Mouse (Mus musculus) adrenal gland, adult 2 months (tissue): ENCODE measurements around the gene Itga4. TPM values are rescaled to one million over a fixed set of nuclear protein-coding genes. Genes with fewer than 3 reads are reported as not detected.

ENCODE experiments used
- DNase-seq: peaks from one replicate; pipeline ENCODE4 v3.0.0; 2021
- long read RNA-seq: library from polyadenylated mRNA; stranded (forward); transcript quantifications from one replicate; pipeline ENCODE4 v2.0.0, GENCODE M21; 2021
- polyA plus RNA-seq: library from polyadenylated mRNA; depleted of rRNA; stranded (reverse); fragments of >200 nt; gene quantifications from 2 replicates; pipeline ENCODE4 v1.2.3, GENCODE M21; 2012; rRNA removed
- total RNA-seq, 2 experiments: library from RNA; stranded (reverse); gene quantifications; 2 replicates each; pipeline ENCODE4 v1.2.3; 2021

Gene Itga4
- total RNA-seq (1 to 10 TPM; 1.6 to 1.8 TPM), polyA plus RNA-seq (0.28 and 0.43 TPM in 2 replicates)
- long read RNA-seq, result 0 reads

DNA sequence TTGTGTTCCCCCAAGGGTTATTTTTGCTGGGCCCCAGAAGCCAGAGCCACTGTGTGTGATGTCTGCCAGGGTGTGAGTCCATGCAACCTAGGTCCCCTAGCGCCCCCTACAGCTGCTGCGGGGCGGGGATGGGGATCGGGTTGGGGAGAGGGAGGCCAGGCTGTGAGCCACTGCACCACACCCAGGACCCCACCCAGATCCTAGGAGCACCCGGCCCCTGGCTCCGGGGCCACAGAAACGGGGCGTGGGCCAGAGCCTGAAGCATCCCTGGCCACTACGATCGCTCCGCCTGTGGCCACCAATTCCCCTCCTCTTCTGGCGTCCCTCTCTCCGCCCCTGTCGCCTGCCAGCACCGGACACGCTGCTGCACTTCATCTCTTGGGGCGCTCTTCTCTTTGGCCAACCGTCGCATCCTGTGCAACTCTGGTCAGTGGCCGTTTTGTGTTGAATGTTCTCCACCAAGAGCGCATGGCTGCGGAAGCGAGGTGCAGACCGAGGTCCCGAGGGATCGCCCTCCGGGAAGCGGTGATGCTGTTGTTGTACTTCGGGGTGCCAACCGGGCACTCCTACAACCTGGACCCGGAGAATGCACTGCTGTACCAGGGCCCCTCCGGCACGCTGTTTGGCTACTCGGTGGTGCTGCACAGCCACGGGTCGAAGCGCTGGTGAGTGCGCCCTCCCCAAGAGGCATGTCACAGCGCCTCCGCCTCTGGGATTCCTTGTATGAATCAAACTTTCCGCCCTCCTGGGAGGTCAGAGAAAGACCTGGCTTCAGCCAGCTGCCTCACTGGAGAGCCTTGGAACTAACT lies at the start of gene Itga4:
Itga4 (plus strand) TSS at position 235 of the 809 bp plus-strand sequence.
- DNase-seq, result peak; percentile 36

DNA sequence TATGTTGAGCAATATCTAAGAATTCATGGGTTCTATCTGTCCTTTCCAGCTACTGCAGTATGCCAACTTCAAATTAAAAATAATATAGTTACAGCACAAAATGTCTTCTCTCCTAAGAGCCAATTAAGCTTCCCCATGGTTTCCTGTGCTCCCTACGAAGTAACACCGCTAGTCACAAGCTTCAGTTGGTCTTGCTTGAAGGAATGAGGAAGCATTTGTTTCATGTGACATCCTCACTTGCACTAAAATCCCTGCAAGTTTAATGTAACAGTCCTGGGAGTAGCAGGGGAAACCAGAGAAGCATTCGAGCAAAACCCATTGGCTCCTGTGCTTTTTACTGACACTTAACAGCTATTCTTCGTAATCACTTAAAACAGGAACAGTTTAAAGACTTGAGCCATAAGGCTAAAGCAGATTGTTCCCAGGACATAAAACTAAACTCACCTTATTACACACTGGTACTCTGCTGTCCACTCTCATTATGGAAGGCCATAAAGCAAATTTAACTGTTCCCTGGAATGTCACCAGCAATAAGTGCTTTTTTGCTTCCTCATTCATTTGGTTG lies 49.0 kb upstream of the Itga4 start:
- no peak for DNase-seq

DNA sequence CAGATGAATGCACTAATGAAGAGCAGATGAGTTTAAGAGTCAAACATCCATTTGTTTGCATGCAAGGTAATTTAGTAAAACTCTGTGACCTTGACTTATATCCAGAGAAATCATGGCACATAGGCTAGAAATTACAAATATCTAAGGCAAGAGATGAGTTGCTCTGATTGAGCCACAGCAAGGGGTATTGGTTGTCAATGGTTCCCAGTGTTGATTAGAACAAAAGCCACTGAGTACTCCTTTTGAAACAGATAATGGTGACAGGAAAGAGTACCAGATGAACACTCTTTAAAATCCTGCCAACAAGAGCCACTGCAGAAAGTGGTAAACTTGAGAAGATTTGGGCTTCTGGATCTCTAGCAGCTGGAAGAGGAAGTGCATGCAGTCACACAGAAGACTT lies 40.2 kb upstream of the Itga4 start:
- DNase-seq, result no peak

DNA sequence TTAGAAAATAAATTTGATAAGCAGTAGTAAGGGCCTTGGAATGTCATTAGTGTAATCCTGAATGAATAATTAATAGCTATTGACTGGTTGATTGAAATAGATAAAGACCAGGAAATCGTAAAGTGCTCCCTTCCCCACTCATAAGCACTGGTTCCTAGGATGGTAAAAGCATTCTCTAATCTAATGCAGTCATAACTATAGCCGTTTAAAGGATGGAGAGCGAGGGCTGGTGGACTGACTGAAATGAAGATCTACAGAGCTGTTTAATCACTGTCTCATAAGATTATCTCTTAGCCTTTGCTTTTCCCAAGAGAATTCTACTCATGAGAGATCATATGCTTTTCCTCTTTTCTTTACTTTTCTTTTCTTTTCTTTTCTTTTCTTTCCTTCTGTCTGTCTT lies 39.7 kb upstream of the Itga4 start:
- DNase-seq, result no peak

DNA sequence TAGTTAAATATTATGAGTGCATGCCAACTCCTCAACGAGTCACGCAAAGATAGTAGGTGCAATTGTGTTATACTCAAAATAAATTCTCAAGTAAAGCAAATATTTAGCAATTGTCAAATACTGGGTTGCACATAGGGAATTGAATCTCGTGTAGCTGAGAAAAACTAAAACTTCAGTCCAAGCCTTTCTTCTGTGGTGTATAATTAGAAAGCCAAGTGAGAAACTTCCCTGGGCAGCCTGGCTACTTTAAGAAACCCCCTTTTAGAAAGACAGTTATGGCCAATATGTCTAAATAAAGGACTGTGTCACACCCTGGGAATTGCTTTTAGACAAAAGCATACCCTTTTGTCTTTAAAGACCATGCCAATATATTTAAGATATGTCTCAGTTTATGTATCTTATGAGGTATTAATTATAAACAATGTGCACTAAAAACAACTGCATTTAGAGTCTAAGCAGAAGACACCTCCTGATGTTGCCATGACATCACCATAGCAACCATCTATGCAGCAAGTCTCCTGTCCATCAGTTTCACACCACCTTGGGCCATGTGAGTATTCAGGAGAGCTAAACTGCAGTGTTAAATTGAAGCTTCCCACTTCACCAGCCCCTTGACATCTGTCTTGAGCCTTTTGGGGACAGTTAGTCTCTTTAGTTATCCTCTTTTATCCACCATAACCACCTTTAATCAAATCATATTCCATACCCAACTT lies 30.4 kb upstream of the Itga4 start:
- DNase-seq, result no peak

DNA sequence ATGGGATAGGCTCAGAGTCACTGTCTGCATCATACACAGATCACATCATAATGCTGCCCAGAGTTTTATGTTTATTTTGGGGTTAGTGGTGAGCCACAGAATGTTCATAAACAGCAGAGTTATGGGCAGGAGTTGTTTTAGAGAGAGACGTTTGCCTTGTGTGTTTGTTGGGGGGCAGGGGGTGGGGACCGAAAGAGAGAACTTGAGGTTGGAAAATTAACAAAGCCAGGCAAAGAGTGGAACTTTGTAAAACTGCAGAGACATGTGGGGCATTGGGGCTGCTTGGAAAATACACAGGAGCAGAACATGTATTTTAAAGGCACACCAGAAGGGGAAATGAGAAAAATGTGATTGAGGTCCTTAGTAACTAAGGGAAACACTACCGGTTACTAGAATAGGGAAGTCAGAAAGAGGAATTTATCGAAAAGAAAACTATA lies 27.4 kb upstream of the Itga4 start:
- no peak for DNase-seq

DNA sequence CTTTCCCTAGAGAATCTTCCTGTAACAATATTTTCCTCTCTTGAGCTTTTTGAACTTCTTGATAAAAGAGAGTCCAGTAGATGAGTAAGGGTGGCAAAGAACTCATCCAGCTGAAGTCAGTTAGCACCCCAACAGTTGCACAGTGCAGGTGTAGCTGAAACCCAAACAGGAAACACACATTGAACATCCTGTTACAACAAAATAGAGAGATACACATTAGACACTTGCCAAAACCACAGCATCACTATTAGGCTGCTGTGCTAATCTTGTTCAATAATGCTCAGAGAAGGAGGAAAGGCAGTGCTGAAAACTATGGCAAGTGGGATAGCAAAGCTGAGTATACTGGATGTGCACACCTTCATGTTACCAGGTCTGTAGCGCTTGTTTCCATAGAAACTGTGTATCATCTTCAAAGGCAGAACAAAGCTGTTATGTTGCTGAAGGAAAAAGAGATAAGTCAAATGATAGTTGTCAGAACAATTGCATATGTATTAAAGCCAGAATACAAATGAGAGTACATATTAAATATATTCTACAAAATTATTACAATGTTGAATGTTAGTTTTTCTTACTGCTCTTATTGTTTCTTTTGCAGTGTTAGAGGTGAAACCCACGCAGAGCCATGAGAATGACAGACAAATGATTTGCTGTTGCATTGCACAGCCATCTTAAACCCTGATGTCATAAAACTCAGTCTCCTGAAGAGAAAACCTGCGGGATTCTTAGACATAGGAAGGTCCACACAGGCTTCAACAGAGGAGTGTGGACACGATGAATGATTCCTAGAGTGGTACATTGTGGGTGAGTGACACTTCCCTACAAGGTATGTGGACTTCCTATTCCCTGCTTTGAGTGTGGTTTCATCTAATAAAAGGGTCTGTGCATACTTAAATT lies 23.9 kb upstream of the Itga4 start:
- DNase-seq, result no peak

DNA sequence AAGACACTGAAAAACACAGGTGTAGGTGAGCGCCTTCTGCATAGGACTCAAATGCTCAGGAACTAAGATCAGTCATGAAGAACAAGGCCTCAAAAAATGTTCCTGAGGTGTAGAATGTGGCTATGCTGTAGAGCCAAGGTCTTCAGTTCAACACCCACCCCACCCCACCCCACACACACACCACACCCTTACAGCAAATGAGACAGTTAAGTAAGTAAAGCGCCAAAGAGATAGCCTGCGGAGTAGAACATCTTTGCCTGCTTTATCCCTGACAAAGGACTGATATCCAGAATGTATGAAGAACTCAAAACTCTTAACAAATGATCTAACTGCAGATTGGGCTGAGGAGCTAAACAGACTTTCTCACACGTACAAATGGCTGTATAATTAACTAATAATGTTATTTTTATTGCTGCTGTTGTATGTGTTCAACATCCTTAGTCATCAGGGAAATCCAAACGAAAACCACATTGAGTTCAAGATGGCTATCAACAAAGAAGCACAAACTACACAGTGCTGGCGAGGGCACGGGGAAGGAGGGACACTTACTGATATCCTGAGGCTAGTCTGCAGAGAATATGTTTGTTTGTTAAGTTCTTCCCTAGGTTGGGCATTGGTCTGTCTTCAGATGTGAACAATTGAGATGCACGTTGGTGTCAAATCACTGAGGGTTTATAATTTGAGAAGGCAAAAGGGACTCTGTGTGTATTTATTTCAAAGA lies 19.3 kb upstream of the Itga4 start:
- DNase-seq, result no peak

DNA sequence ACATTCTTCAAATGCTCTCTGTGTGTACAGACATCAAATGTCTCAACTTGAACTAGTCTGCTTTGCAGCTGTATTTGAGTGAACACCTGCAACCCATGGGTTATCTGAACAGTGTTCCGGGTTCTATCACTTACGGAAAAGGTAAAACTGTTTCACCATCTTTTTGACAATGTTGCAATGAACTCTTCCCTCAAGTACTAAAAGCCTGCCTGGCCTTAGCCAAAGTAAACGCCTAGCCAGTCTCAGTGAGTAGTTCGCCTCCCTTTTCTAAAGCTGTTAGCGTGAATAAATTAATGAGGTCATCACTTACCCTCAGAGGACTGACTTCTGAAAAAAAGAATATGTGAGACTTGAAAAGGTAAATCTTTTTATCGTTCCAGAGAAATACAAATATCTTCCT lies 18.0 kb upstream of the Itga4 start:
- no peak for DNase-seq

DNA sequence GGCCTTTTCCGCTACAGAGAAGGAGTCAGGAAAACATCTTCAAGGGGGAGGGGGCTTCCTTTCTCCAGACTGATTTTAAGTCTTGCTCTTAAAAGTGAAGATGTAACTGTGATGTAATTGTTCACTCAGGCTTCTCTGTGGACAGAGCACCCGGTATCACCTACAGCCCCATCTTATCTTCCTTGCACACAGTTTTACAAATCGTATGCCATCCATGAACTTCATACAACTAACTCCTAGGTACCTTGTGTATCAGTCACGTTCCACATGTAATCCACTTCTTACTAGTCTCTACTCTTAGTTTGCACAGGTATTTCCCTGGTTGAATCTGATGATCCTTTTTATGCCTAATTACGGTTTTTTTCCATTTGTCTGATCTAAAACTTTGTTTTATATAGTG lies 10.9 kb upstream of the Itga4 start:
- DNase-seq, result no peak

DNA sequence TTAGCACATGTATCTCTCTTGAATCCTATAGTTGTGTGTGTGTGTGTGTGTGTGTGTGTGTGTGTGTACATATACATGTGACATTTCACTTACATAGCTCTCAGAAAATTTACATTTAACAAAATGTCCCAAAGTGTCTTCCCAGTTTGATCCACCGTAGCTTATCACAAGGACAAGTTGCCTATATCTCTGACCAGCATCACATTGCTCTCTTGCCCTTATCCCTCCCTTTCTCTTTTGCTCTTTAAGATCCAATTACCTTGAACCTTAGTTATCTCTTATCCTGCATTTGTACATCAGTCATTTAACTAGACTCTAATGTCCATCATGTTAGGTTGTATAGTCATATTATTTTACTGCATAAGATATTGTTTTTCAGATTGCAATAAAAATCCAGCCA lies 10.5 kb upstream of the Itga4 start:
- no peak for DNase-seq

DNA sequence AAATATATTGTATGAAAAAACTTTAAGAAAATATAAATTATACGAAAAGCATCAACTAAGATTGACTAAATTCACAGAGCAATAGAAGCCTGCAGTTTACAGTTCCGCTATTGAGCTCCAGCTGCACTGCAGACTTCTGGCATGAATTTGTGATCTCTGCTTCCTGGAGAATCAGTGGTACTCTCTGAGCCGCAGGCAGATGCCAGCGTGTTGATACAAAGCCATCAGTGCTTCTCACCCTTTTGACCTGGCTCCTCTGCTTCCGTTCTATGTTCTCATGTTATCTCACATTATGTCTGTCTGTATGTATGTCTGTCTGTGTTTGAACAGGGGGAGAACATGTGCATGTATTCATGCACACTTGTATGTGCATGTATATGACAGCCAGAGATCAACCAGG lies 6.9 kb upstream of the Itga4 start:
- no peak for DNase-seq

DNA sequence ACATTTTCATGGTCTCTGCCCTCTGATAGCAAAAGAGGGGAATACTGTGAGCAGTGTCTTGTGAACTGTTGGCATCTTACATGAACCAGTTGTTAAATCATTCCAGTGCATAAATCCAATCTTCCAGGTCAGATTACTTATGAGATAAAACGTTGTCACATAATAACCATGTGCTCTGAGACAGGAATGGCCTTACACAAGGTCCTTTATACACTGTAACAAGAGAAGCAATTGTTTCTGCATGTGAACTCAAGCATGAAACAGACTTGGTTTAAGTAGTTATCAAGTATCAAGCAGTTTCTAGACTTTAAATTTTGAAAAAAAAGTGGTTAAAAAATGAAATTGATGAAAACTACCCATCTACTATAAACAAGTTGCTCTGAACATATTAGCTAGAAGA lies 4.7 kb upstream of the Itga4 start:
- DNase-seq, result no peak

DNA sequence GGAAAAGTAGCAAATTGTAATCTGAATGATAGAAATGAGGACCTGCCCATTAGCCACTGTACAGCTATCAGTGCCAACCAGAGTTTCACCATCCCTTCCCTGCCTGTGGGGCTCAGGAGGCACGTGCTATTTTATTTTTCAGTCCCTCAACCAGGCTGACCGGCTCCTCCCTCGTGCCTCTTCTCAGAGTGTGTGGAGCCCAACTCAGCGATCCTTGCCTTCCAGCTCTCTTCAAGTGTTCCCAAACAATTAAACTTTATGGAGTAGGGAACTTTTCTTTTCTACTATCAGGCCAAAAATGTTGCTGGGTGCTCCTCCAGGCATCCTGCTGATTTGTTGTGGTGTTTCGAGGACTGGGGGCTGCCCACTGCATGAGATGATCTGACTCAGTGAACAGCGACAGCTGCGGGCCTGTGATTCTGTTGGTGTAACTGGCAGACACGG lies 1.4 kb upstream of the Itga4 start:
- DNase-seq, result no peak

DNA sequence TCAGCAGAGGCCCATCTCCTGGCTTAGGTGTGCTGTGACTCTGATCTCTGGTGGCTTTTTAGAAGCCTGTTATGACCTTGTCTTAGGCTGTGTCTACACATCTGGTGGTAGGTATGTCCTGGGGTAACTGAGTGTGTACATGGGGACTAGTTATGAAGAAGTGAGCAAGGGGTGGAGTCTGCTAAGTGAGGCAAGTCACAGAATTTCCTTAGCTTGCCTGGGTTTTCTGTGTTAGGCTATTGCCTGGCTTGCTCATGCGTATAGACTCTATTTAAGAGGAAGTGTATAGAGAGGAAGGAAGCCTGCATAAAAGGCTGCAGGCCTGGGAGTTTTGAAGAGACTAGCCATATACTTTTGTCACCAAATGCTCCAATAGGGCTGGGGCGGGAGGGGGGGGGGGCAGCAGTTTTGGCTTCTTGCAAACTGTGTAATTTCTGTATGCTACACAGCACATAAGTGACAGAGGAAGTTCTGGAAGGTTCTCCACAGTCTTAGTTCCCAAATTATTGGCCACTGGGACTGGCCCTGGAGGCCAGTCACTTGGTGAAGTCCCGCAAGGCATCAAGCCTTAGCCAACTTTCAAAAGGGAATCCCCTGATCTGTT lies 536 bp upstream of the Itga4 start:
- DNase-seq, result peak; percentile 5

DNA sequence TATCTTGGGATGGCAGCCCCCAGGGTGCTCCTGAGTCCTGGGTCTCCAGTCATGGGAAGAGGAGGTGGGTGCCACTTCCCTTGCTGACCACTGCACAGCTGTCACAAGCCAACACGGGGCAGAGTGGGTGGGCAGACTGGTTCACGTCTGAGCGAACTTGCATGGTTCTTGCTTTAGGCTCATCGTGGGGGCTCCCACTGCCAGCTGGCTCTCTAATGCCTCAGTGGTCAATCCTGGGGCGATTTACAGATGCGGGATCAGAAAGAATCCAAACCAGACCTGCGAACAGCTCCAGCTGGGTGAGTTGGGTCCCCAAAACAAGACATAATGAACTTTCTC lies 744 bp downstream of the Itga4 start:
- no peak for DNase-seq

DNA sequence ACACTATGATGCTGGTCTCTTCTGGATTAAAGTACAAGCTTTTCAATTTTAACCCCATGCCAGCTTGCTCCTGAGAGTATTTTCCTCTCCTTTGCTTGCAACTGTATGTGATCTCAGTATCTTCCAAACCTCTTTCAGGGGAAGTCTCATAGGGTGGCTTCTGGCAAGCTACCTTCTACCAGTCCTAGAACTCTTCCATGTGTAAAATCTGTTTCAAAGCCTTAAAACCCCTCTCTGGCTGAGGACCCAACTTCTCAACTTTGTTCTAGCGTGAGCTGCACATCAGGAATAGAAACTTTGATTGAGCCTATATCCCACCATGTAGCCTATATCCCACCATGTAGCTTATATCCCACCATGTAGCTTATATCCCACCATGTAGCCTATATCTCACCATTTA lies 1.1 kb downstream of the Itga4 start:
- no peak for DNase-seq

DNA sequence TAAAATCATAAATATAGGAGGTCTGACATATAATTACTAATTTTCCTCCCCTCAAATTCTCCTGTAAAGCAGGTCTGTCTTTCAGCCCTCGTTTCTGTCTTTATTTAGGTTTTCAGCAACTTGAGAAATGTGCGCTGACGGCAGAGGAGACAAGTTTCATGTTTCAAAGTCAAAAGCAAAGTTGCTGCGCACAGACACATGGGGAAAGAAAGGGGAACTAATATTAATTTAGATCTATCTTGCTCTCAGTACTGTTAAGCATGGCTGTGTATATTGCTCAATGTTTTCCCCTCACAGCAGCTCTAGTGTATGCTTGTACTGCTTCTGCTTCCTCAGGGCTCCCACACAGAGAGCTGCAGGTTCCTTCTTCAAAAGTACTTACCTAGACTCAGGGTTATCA lies 1.7 kb downstream of the Itga4 start:
- DNase-seq, result no peak

DNA sequence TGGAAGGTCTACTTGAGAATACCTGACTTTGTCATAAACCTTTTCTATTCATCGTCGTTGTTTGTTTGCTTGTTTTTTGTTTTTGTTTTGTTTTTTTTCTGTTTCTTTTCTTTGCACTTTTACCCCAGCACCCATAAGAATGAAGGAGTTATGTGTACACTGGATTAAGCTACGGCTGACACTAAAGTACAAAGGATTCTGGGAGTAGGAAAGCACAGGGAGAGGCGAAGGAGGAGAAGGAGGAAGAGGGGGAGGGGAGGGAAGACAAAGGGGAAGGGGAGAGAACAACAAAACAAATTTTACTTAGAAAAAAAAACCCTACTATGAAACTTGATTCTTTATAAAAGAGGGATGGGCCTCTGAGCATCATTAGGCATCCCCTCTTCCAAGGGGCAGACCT lies 2.2 kb downstream of the Itga4 start:
- no peak for DNase-seq

DNA sequence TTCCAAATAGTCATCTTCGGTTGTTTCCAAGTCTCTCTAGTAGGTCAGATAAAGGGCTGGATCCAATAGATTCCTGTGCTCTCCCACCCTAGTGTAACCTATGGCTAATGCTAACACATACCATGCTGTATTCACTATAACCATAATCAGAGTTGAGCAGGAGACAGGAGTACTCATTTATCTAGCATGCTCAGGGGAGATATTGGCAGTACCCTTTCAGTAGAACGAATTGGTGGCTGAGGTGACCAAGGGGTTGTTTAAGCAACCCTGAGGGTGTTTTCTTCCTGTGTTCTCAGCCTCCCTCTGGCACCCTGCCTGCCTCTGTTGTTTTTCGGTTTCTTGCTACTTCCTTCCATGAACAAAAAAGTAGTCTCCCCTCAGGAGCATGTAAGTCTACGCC lies 4.1 kb downstream of the Itga4 start:
- DNase-seq, result no peak

DNA sequence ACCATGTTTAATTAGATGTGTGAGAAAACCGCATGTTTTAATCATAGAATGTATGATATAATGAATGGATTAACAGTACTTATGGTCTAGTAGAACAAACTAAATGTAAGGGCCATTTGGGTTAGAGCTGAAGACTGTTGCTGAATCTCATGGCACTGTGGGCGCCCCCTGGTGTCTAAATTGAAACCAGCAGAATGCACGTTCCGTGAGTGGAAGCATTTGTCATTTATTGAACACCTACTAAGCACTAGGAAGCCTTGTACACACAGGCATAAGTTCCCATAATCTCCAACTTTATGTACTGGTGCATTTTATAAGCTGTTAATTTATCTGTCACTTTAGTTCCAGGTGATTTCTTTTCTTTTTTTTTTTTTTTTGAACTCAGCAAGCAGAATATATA lies 10.4 kb downstream of the Itga4 start:
- DNase-seq, result peak; percentile 55
